Mouse (Mus musculus) lung, adult 2 months (tissue): ENCODE results near the gene Fasn.

ENCODE experiments used
- CTCF ChIP-seq: fragments of 200-500 bp; IDR thresholded peaks from 2 replicates; pipeline ENCODE4 v1.5.1; 2011; ENCODE audit warnings: mild to moderate bottlenecking, low read length, control low read depth; ENCODE audit not compliant: insufficient read depth
- POLR2A ChIP-seq: fragments of 200-500 bp; IDR thresholded peaks from 2 replicates; pipeline ENCODE4 v1.6.1; 2011; ENCODE audit warnings: low read depth, mild to moderate bottlenecking, control low read depth, low read length, borderline replicate concordance; ENCODE audit errors: extremely low read depth

- TF ChIP-seq CTCF (no peak), POLR2A (no peak)
These were observed 48.9 kb upstream of the Fasn start for GRCm38 (mm10) chr11:120873206-120873605.
